Mouse (Mus musculus): Measurements from ENCODE around the gene Bbs9. TPM values are rescaled to one million over a fixed set of nuclear protein-coding genes. Genes with fewer than 3 reads are reported as not detected.

Bbs9 gene
- total RNA-seq, 2 experiments from 2014 or later, result 36.7 to 37.6 TPM

GRCm38 (mm10) chr9:22613271-22613824 lies 137.8 kb downstream of the Bbs9 start:
- DNase-seq (ENCODE audit: low spot score in 2 of 2), result no peak
- intact Hi-C loops (cut with DNase I), result no loop called here

GRCm38 (mm10) chr9:22619245-22619644 lies 143.7 kb downstream of the Bbs9 start:
- intact Hi-C loops (cut with DNase I), result no loop called here
- DNase-seq (ENCODE audit: low spot score in 2 of 2), result no peak

GRCm38 (mm10) chr9:22624966-22625365 lies 149.5 kb downstream of the Bbs9 start:
- DNase-seq (ENCODE audit: low spot score in 2 of 2), result peak in 1 of 2 experiments; percentile 15
- intact Hi-C loops (cut with DNase I), result no loop called here

GRCm38 (mm10) chr9:22626014-22626413 lies 150.5 kb downstream of the Bbs9 start:
- DNase-seq (ENCODE audit: low spot score in 2 of 2), result no peak
- intact Hi-C loops (cut with DNase I), result no loop called here

DNA sequence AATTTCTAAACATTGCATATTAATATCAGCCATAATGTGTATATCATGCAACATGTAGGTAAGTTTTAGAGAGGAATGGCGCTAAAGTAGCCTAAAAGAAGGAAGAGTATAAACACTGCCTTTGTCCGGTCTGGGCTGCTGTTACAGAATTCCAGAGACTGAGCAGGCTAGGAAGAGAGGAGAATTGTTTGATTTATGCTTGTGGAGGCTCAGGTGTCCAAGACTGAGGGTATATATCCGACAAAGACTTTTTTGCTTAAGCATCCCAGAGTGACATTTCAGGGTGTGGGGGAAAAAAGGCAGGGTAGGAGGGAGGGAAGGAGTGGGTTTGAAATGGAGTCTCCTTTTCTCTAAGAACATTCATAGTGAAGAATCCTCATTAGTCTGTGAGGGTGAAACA lies 152.4 kb downstream of the Bbs9 start:
- DNase-seq (ENCODE audit: low spot score in 2 of 2), result no peak
- intact Hi-C loops (cut with DNase I), result no loop called here

GRCm38 (mm10) chr9:22632800-22633485 lies 157.4 kb downstream of the Bbs9 start:
- intact Hi-C loops (cut with DNase I), result no loop called here
- no peak for DNase-seq (ENCODE audit: low spot score in 2 of 2)

GRCm38 (mm10) chr9:22638502-22638901 lies 163.0 kb downstream of the Bbs9 start:
- intact Hi-C loops (cut with DNase I), result no loop called here

GRCm38 (mm10) chr9:22640683-22641431 lies 165.3 kb downstream of the Bbs9 start:
- intact Hi-C loops (cut with DNase I), result no loop called here
- DNase-seq (ENCODE audit: low spot score in 2 of 2), result no peak

More at GRCm38 (mm10) chr9:22638502-22638901, 163.0 kb downstream of the Bbs9 start:
- no peak for DNase-seq (ENCODE audit: low spot score in 2 of 2)

DNA sequence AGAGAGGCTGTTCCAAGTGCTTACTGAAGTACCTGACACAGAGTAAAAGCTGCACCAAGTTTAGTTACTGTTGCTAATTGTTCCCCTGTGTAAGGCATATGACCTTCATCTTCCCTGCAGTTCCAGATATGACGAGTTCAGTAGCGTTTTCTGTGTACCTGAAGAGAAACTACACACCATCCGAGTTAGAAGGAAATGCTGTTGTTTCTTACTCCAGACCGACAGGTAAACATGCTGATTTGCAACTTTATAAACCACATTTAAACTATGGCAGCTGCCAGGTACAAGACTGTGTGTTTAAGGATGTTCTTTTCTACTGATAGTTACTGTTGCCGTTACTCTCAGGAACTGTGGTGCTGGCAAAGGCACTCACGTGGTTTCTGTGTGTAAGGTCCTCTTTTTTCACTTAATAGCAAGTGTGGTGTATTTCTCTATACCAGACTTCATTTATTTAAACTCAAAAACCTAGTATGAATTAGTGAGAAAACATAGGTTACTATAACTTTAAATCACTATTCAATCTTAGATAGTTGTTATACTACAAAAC lies 170.4 kb downstream of the Bbs9 start:
- intact Hi-C loops (cut with DNase I), result no loop called here
- no peak for DNase-seq (ENCODE audit: low spot score in 2 of 2)

- DNase-seq (ENCODE audit: low spot score in 2 of 2), result no peak
- intact Hi-C loops (cut with DNase I), result no loop called here
Observed at GRCm38 (mm10) chr9:22646461-22646860, 170.9 kb downstream of the Bbs9 start.

- no peak for DNase-seq (ENCODE audit: low spot score in 2 of 2)
Observed at GRCm38 (mm10) chr9:22648163-22648562, 172.6 kb downstream of the Bbs9 start.

GRCm38 (mm10) chr9:22649606-22650005 lies 174.1 kb downstream of the Bbs9 start:
- no peak for DNase-seq (ENCODE audit: low spot score in 2 of 2)
- intact Hi-C loops (cut with DNase I), result no loop called here

More at GRCm38 (mm10) chr9:22648163-22648562, 172.6 kb downstream of the Bbs9 start:
- intact Hi-C loops (cut with DNase I), result no loop called here

DNA sequence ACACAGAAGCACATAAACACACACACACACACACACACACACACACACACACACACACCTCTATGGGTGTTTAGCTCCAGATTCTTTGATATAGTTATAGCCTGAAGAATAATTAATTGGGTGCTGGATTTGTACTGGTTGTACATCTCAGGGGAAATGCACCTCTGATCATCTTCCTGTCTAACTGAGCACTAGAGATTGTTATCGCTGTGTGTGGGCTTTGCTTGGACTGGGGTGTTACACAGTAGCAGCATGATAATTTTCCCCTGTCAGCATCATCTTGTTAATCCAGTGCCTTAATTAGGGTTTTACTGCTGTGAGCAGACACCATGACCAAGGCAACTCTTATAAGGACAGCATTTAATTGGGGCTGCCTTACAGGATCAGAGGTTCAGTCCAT lies 175.3 kb downstream of the Bbs9 start:
- DNase-seq (ENCODE audit: low spot score in 2 of 2), result no peak
- intact Hi-C loops (cut with DNase I), result no loop called here

- intact Hi-C loops (cut with DNase I), result no loop called here
- no peak for DNase-seq (ENCODE audit: low spot score in 2 of 2)
Observed at GRCm38 (mm10) chr9:22651619-22652018, 176.1 kb downstream of the Bbs9 start.

- intact Hi-C loops (cut with DNase I), result no loop called here
- no peak for DNase-seq (ENCODE audit: low spot score in 2 of 2)
Observed at GRCm38 (mm10) chr9:22654726-22655393, 179.3 kb downstream of the Bbs9 start.

GRCm38 (mm10) chr9:22657216-22657615 lies 181.7 kb downstream of the Bbs9 start:
- no peak for DNase-seq (ENCODE audit: low spot score in 2 of 2)
- intact Hi-C loops (cut with DNase I), result no loop called here

DNA sequence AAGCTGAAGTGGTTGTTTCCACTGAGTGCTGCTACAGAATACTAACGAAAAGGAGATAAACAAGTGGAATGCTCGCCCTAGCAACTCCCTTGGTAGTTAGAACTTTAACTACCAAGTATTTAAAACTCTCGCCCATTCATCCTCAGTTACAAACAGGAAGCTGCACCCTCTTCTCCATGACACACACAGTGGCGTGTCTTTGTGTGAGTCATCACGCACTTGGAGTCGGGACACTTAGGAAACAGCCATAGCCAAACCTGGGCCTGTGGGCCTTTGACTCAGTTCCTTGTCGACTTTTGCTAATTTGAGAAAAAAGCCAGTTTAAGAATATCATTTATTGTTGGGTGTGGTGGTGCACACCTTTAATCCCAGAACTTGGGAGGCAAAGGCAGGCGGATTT lies 189.6 kb downstream of the Bbs9 start:
- intact Hi-C loops (cut with DNase I), result no loop called here
- no peak for DNase-seq (ENCODE audit: low spot score in 2 of 2)

DNA sequence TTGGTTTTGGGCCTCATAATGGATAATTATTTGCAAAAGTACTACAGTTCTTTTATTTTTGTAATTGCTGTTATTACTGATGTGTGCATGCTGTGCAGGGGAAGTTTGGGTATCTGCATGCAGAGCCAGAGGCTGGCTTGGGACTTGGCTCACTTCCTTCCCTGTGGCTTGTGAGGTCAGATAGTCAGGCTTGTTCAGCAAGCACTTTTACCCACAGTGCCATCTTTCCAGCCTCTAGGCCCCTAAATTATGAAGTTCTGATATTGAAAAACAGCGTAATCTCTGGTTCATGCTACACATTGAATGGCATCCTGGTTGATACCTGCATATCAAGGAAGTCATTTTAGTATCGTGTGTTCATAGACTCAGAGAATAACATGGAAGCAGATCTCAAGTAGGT lies 197.4 kb downstream of the Bbs9 start:
- no peak for DNase-seq (ENCODE audit: low spot score in 2 of 2)
- intact Hi-C loops (cut with DNase I), result no loop called here

- no peak for DNase-seq (ENCODE audit: low spot score in 2 of 2)
- intact Hi-C loops (cut with DNase I), result no loop called here
Observed at GRCm38 (mm10) chr9:22677132-22677829, 201.8 kb downstream of the Bbs9 start.
